Mouse (Mus musculus) heart, postnatal 0 days (tissue): ENCODE measurements at regions not wholly inside any gene's neighbourhood (a gene's known extent, or its start where the extent isn't known, plus 50 kb on each side); places are given as distances from the start of the nearest gene placed in this dataset.

Source experiments
- CTCF ChIP-seq: IDR thresholded peaks from 2 replicates; pipeline ENCODE4 v1.5.1; 2016; ENCODE audit warnings: antibody characterized with exemption, control low read depth, low read depth
- EP300 ChIP-seq: IDR thresholded peaks from 2 replicates; pipeline ENCODE4 v1.6.1; 2016; ENCODE audit warnings: antibody characterized with exemption, low read depth

DNA sequence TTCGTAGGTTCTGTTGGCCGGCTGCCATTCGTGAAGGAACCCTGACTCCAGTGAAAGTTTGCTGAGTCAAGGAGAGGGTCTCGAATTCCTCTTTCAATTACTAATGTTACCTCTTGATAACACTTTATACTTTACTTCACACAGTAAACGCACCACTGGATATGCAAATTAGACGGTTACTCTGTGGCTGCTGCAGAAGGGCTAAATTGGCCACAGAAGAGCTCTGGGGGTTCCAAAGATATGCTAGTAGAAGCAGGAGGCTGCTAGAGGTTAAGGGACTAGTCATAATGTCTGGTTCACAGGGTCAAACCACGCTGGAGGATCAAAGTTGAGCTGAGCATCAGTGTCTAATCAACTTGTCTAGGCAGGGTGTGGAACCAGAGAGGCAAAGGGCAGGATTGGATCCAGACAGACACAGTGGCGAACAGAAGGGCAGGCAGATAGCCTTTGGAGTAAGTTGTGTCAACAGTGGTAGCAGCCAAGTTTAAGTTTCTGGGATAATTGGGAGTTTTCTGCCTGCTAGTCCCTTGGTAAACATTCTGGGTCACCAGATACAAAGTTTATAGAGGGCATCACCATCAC is 91.6 kb downstream of the 1190002N15Rik start:
- TF ChIP-seq CTCF = no peak
- no peak for TF ChIP-seq EP300
